Mouse (Mus musculus) thymus, adult 2 months (tissue): ENCODE measurements around the gene Fam71a. TPM values are rescaled to one million over a fixed set of nuclear protein-coding genes. Genes with fewer than 3 reads are reported as not detected.

Experiments used
- DNase-seq: peaks from one replicate; pipeline ENCODE4 v3.0.0; 2021
- H3K27ac ChIP-seq: fragments of 200-500 bp; 2 replicates; pipeline ENCODE4 v1.5.1; 2012; ENCODE audit warnings: low read length, control low read depth; ENCODE audit not compliant: control insufficient read depth, insufficient read depth
- H3K27me3 ChIP-seq: fragments of 200-500 bp; 2 replicates; pipeline ENCODE4 v1.6.1; 2012; ENCODE audit warnings: mild to moderate bottlenecking, low read length, moderate library complexity, mixed read lengths; ENCODE audit not compliant: control insufficient read depth, insufficient read depth
- H3K36me3 ChIP-seq: fragments of 200-500 bp; 2 replicates; pipeline ENCODE4 v1.6.1; 2012; ENCODE audit warnings: mild to moderate bottlenecking, low read length, moderate library complexity; ENCODE audit not compliant: control insufficient read depth, insufficient read depth
- H3K4me1 ChIP-seq: fragments of 200-500 bp; replicated peaks from 2 replicates; pipeline ENCODE4 v1.6.1; 2012; ENCODE audit warnings: low read length; ENCODE audit not compliant: control insufficient read depth, insufficient read depth
- H3K4me3 ChIP-seq: fragments of 200-500 bp; 2 replicates; pipeline ENCODE4 v1.5.1; 2012; ENCODE audit warnings: mild to moderate bottlenecking, low read length, control low read depth, moderate library complexity; ENCODE audit not compliant: control insufficient read depth, insufficient read depth
- CTCF ChIP-seq: fragments of 200-500 bp; IDR thresholded peaks from 2 replicates; pipeline ENCODE4 v1.5.1; 2012; ENCODE audit warnings: mild to moderate bottlenecking, control low read depth, low read length, moderate library complexity, borderline replicate concordance; ENCODE audit not compliant: control insufficient read depth, poor library complexity, insufficient read depth; ENCODE audit errors: extremely low read depth
- POLR2A ChIP-seq: fragments of 200-500 bp; IDR thresholded peaks from 2 replicates; pipeline ENCODE4 v1.6.1; 2012; ENCODE audit warnings: mild to moderate bottlenecking, low read length, control low read depth, moderate library complexity; ENCODE audit not compliant: control insufficient read depth, poor library complexity, insufficient read depth; ENCODE audit errors: extremely low read depth
- WGBS: fragments of 180-500 bp; shearing (Covaris S2); methylation state at CpG from one replicate; pipeline ENCODE4 v1.1.7; 2018; 5-methylcytosine and 5-hydroxymethylcytosine counted together
- polyA plus RNA-seq: library from polyadenylated mRNA; depleted of rRNA; stranded (reverse); fragments of >200 nt; gene quantifications from 2 replicates; pipeline ENCODE4 v1.2.3, GENCODE M21; 2012; rRNA removed

Gene Fam71a
- polyA plus RNA-seq, 1 experiment, result not detected

DNA sequence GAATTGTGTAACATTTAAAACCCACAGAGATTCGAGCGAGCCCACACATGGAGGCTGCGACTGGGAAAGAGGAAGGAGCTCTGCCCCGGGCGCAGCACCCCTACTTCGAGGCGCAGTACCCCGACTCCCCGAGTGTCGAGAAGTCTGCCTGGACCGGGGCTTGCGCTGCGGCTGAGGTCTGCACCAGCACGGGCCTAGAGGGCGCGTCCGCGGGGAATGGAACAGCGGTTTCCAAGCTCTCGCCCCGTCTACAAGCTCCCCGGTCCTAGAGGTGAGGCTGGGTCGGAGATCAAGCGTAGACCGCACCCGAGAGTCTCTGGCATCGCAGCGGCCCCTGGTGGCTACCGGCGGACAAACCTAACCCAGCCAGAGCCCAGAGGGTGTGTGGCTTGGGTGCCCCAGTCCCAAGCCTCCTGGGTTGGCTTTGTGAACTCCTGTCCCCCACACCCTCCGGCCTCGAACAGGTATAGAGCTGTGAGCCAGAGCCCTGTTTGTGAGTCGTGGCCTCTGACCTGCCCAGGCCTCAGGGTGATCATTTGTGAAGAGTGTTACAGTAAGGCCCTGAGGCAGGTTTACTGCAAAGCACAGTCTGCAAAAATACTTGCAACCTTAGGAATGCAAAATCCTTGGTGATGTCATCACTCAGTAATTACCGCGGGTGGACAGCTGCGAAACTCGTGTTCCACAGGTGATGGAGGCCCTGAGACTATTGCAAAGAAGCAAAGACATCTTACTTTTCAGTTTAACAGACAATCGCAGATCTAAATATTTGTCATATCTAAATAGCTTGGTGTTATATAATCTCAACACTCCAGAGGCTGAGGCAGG, 38.6 kb downstream of the Fam71a start:
- Histone ChIP-seq H3K4me1 (peaks cover 3% of the 10 kb centered on the region), H3K27ac (no peak overlapping the region), H3K4me3 (peak overlapping the region; percentile 35), H3K27me3 (no peaks in the 10 kb centered on the region; the same call in 1 of the 2 replicates), H3K36me3 (no peaks in the 10 kb centered on the region)
- TF ChIP-seq POLR2A, result no peak
- peak; percentile 85; the same call in 1 of the 2 replicates for TF ChIP-seq CTCF
- 9% methylated on average over 38 of the region's 38 CpGs for WGBS
- DNase-seq, result peak; percentile 74

DNA sequence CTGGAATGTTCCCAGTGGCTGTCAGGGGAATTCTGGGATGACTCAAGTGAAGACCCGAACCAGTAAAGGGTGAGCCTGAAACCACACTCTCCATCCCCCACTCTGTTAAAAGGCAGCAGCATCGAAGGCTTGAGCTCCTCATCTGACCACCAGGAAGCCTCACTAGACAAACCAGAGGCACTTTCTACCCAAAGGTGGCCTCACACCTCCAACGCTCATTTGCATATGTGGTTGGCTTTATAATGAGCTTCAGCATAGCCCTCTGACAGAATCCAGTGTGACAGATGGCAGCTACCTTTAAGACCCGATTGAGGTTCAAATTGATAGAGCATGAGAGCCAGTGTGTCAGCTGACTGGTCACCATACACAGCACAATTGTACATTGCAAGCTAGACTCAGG, 40.3 kb downstream of the Fam71a start:
- Histone ChIP-seq H3K27me3 (no peaks in the 10 kb centered on the region; the same call in 1 of the 2 replicates), H3K4me3 (no peak overlapping the region), H3K4me1 (peaks cover 3% of the 10 kb centered on the region), H3K27ac (no peak overlapping the region), H3K36me3 (no peaks in the 10 kb centered on the region)
- TF ChIP-seq POLR2A (no peak), CTCF (no peak)
- 69% methylated on average over 4 of the region's 4 CpGs for WGBS
- DNase-seq, result no peak

- WGBS, result 91% methylated on average over 2 of the region's 2 CpGs
Measured at GRCm38 (mm10) chr1:191123696-191124095, 40.9 kb downstream of the Fam71a start.

GRCm38 (mm10) chr1:191122744-191123143, 41.9 kb downstream of the Fam71a start:
- Histone ChIP-seq H3K27me3 (no peaks in the 10 kb centered on the region; the same call in 1 of the 2 replicates), H3K4me3 (no peak overlapping the region), H3K36me3 (no peaks in the 10 kb centered on the region), H3K27ac (no peak overlapping the region), H3K4me1 (peaks cover 3% of the 10 kb centered on the region)
- 59% methylated on average over 3 of the region's 3 CpGs for WGBS
- TF ChIP-seq CTCF (no peak), POLR2A (no peak)
- no peak for DNase-seq

More at GRCm38 (mm10) chr1:191123696-191124095, 40.9 kb downstream of the Fam71a start:
- no peak for DNase-seq
- no peak for TF ChIP-seq CTCF
- H3K27ac ChIP-seq, result no peak overlapping the region
- no peaks in the 10 kb centered on the region for H3K36me3 ChIP-seq
- peaks cover 3% of the 10 kb centered on the region for H3K4me1 ChIP-seq
- H3K27me3 ChIP-seq, result no peaks in the 10 kb centered on the region; the same call in 1 of the 2 replicates
- no peak overlapping the region for H3K4me3 ChIP-seq

- Histone ChIP-seq H3K27ac (peak overlapping the region; percentile 27; the same call in 1 of the 2 replicates), H3K4me1 (peaks cover 9% of the 10 kb centered on the region)
- DNase-seq, result no peak
Measured at GRCm38 (mm10) chr1:191115514-191116238, 48.9 kb downstream of the Fam71a start.

DNA sequence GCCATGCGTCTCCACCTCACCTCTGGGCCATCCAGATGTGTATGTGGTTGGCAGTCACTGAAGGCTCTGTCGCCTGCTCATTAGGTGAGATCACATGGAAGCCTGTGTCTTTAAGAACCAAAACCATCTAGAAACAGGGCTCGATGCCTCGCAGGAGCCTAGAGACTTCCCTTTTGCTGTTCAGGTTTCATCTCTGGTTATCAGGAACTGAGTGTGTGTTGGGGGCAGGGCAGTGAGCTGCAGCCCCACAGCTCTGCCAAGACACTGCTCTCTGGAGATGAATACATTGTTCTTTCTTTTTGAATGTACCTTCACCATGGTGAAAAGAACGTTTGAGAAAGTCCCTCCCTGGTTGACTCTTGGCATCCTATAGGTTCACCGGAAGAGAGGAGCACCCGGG, 49.7 kb downstream of the Fam71a start:
- Histone ChIP-seq H3K36me3 (no peaks in the 10 kb centered on the region), H3K27ac (no peak overlapping the region)
- 40% methylated on average over 7 of the region's 7 CpGs for WGBS

More at GRCm38 (mm10) chr1:191115514-191116238, 48.9 kb downstream of the Fam71a start:
- TF ChIP-seq POLR2A (no peak), CTCF (no peak)
- 90% methylated on average over 11 of the region's 11 CpGs for WGBS
- H3K27me3 ChIP-seq, result no peaks in the 10 kb centered on the region
- no peaks in the 10 kb centered on the region for H3K36me3 ChIP-seq
- no peak overlapping the region for H3K4me3 ChIP-seq

More for the DNA sequence above, 49.7 kb downstream of the Fam71a start:
- Histone ChIP-seq H3K4me1 (peaks cover 9% of the 10 kb centered on the region), H3K27me3 (no peaks in the 10 kb centered on the region), H3K4me3 (no peak overlapping the region)
- TF ChIP-seq CTCF (no peak), POLR2A (no peak)
- no peak for DNase-seq

Other genes with a start within 250 kb of the Fam71a start
- gene Angel2, start 239.7 kb downstream of the Fam71a start, polyA plus RNA-seq, result 36.8 and 37.7 TPM in 2 replicates
- gene Vash2, start 185.5 kb downstream of the Fam71a start, polyA plus RNA-seq, result 2.1 and 3.4 TPM in 2 replicates
- gene Flvcr1, start 138.7 kb downstream of the Fam71a start, polyA plus RNA-seq, result 56.7 and 58.9 TPM in 2 replicates
- not detected in 2 replicates for gene Spata45, start 128.2 kb downstream of the Fam71a start, polyA plus RNA-seq
- gene Tatdn3, start 101.9 kb downstream of the Fam71a start, polyA plus RNA-seq, result 4.6 and 5.2 TPM in 2 replicates
- gene Nsl1, start 101.8 kb downstream of the Fam71a start, polyA plus RNA-seq, result 8.1 and 17.6 TPM in 2 replicates
- gene Batf3, start 67.0 kb downstream of the Fam71a start, polyA plus RNA-seq, result 12.6 and 18.4 TPM in 2 replicates
- gene Atf3, start 53.2 kb upstream of the Fam71a start, polyA plus RNA-seq, result 3.2 and 4.2 TPM in 2 replicates
- gene Nenf, start 153.4 kb upstream of the Fam71a start, polyA plus RNA-seq, result 47.1 and 64.5 TPM in 2 replicates
- gene Tmem206, start 161.1 kb upstream of the Fam71a start, polyA plus RNA-seq, result 17.2 and 17.8 TPM in 2 replicates
- 145 and 167 TPM in 2 replicates for gene Ppp2r5a, start 238.5 kb upstream of the Fam71a start, polyA plus RNA-seq